Mouse (Mus musculus) thymus, adult 2 months (tissue): Measurements from ENCODE around the gene Ubxn6.
A peak's percentile ranks its signal among the peaks of the same experiment; 100 is the strongest.

Experiments used
- CTCF ChIP-seq: fragments of 200-500 bp; IDR thresholded peaks from 2 replicates; pipeline ENCODE4 v1.5.1; 2012; ENCODE audit warnings: mild to moderate bottlenecking, control low read depth, low read length, moderate library complexity, borderline replicate concordance; ENCODE audit not compliant: control insufficient read depth, poor library complexity, insufficient read depth; ENCODE audit errors: extremely low read depth
- POLR2A ChIP-seq: fragments of 200-500 bp; IDR thresholded peaks from 2 replicates; pipeline ENCODE4 v1.6.1; 2012; ENCODE audit warnings: mild to moderate bottlenecking, low read length, control low read depth, moderate library complexity; ENCODE audit not compliant: control insufficient read depth, poor library complexity, insufficient read depth; ENCODE audit errors: extremely low read depth

DNA sequence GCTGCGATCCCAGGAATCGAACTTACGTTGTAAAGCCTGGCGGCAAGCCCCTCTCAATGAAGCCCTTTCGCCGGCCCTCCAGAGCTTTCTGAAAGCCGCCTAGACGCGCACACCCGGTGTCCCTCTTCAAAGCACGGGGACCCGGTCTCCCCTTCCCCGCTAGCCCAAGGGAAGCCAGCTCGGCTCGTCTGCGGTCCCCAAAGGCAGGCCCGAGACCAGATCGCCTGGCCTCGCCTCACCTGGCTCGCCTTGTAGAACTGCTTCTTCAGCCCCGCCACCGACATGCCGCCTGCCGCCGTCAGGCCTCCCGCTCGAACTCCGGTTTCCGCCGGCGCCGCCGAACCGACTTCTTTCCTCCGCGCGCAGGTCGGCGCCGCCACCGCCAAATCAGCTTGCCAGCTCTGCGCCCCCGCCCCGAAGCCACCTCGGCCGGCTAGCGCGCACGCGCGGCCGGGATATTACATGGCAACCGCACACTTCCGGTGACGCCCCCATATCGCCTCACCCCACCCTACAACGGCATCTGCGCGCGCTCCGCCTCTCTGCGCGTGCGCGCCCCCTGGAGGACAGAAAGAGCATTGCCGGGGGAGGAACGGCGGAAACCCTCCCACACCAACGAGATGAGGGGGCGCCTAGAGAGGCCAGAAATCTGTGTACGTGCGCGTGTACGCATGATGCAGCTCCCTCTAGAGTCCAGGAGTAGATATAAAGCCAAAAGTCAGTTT, 38.5 kb downstream of the Ubxn6 start, which contains the start of gene Sh3gl1:
- peak; percentile 98 for TF ChIP-seq POLR2A
- TF ChIP-seq CTCF = peak; percentile 100
